Mouse (Mus musculus): ENCODE results near the gene Mical3. TPM values are rescaled to one million over a fixed set of nuclear protein-coding genes. Genes with fewer than 3 reads are reported as not detected.

The Mical3 gene
- total RNA-seq, 2 experiments from 2014 or later: 88.3 to 103 TPM

- no peak for DNase-seq
These were observed 49.3 kb downstream of the Mical3 start for GRCm38 (mm10) chr6:121081288-121082093.

- DNase-seq: no peak
These were observed 52.6 kb downstream of the Mical3 start for GRCm38 (mm10) chr6:121078175-121078574.

GRCm38 (mm10) chr6:121076929-121077566, 53.8 kb downstream of the Mical3 start:
- no peak for DNase-seq

DNA sequence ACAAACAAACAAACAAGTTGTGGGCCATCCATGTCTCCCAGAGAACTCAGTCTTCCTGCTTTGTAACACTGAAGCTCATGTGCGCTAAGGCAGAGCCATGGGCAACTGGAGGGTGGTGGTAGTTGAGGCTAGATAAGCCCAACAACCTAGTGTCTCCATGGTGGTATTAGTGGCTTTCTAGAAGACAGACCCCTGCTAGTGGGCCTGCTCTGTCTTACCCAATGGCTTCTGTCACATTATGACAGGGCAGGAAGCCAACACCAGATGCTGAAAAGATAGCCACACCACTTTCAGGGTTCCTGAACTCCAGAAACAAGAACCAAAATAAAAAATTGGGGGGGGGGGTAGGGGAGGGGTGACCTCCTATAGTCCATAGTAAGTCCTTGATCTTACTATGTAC, 55.0 kb downstream of the Mical3 start:
- no peak for DNase-seq

GRCm38 (mm10) chr6:121073312-121073711, 57.5 kb downstream of the Mical3 start:
- no peak for DNase-seq

- DNase-seq: no peak
These were observed 58.2 kb downstream of the Mical3 start for GRCm38 (mm10) chr6:121072615-121073014.

DNA sequence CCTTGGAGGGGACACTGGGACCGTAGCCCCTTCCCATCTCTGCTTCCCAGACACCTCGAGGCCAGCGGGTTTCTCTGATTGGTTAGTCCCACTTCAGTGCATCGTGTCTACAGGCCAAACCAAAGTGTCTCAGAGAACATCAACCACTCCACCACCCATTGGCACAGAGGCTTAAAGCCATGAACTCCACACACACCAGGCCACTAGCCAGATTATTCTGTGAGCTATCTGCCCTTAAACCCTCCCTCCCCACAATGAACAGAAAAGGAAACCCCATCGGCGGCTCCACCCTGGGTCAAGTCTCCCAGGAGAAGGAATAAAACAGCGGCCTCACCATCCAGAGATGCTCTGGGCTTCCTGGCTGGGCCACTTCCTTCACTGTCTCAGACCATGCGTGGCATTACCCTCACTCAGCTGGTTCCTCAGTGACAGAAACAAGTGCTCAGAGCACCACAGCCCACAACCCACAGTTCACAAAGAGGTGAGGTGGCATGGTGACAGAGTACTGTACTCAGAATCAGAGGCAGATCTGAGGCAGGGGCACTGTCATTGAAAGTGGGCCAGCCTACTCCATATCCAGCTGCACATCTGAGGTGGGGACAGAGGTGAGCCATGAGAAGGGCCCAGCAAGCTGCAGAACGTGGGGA, 60.1 kb downstream of the Mical3 start:
- no peak for DNase-seq

DNA sequence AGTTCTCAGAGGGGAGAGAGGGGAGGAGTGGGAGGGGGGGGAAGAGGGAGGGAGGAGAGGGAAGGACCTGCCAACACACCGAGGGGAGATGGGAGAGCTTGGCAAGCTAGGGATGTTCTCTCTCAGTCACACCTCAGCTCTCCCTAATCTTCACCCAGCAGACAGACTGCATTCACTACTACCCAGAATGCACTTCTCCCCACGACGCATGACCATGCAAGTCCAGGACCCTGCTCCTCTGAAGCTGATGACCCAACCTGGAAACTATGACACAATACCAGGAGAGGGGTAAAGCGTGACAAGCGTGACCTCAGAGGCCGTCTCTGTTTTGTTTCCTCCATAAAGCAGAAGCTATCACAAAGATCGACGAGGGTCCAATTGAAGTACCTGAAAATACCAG, 61.6 kb downstream of the Mical3 start:
- no peak for DNase-seq

DNA sequence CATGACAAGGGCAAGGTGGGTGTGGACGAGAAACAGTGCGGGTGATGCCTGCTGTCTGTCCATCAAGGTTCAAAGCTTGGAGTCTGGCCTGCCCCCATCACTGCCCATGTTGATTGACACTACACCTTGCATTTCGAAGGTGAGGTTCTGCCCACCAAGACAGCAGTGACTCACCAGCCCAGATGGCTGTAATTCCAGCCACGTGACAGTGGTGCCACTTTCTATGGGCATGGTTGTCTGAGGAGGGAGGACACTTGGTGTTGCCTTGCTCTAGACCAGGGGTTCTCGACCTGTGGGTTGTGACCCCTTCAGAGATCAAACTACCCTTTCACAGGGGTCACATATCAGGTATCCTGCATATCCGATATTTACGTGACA, 62.7 kb downstream of the Mical3 start:
- no peak for DNase-seq

GRCm38 (mm10) chr6:121067426-121068086, 63.2 kb downstream of the Mical3 start:
- DNase-seq: no peak

- DNase-seq: no peak
These were observed 64.0 kb downstream of the Mical3 start for GRCm38 (mm10) chr6:121066761-121067160.

DNA sequence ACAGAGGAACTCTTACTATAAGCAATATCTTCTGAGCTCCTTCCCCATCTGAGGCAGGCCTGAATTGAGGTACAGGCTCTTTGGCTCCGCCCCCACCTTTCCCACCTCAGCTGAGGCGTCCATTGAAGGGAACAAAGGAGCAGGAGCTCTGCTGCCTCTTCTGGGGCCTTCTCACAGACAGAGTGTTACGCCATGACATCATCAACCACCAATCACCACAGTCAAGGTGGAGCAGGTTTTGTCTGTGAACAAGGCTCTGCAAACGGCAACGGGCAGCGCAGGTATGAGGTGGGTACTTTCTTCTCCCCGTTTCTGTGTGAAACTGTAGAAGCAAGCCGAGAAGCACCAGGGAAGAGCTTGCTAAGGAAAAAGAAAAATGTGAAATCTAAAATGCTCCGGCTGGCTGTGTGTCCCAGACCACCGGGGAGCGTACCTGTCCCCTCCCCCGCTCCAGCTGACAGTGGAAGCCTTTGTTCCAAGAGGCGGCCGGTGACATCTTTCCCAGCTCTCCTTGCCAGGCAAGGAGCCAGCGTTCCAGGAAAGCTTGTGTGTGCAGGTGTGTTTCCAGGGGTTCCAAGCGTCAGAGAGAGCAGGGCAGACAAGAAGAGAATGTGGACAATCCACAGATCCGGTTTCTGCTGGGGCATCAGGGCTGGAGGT, 66.3 kb downstream of the Mical3 start:
- no peak for DNase-seq

- DNase-seq: no peak
These were observed 67.0 kb downstream of the Mical3 start for GRCm38 (mm10) chr6:121063771-121064170.

DNA sequence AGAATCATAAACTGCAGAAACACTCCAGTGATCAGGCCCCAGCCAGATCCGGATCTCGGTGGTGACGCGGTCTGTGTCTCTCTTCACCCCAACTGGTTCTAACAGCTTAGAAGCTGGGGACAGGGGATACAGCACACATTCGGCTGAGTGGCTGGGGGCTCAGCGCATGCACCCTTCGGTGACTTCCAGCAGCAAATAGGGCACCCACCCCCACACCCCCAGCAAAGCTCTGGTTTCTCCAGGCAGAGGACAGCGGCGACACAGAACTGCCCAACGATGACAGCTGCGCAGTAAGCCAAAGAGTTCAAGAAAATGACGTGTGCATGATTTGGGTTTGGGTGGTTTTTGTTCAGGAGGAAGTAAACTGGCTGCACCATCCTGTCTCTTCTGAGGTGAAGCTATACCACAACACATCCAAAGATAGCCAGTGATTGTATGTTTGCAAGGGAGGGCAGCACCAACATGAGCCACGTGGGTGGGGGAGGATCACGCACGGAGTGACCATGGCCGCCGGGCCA, 67.8 kb downstream of the Mical3 start:
- DNase-seq: no peak

- no peak for DNase-seq
These were observed 72.8 kb downstream of the Mical3 start for GRCm38 (mm10) chr6:121058039-121058438.

DNA sequence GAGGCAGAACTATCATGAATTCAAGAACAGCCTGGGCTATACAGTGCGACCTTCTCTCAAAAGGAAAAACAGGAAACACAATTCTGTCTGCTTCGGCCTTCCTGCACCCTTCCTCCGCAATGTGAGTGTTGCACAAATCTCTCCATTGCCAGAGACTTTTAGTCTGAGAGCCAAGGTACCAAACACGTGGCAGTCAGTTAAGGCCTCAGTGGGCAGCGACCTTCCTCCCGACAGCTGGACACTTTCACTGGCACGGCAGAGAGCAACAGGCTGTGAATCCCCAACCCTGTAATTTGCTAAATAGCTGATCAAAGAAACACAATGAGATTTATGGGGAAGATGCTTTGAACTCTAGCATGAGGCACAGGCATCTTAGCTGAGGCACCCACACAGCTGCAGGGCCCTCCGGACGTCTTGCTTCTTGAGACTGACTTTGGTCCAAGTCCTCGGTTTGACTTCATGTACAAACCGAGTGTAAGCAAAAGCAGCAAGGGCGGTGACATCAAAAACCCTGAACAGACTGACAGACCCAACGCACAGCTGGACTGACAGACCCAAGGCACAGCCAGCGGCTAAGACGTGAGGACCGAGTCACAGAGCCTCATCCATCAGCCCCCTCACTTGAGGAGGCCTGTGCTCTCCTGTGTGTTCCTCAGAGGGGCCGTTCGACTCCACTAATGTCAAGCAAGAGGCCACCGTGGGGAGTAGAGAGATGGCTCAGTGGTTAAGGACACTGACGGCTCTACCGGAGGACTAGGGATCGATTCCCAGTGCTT, 73.4 kb downstream of the Mical3 start:
- DNase-seq: no peak

GRCm38 (mm10) chr6:121055496-121055895, 75.3 kb downstream of the Mical3 start:
- DNase-seq: no peak

DNA sequence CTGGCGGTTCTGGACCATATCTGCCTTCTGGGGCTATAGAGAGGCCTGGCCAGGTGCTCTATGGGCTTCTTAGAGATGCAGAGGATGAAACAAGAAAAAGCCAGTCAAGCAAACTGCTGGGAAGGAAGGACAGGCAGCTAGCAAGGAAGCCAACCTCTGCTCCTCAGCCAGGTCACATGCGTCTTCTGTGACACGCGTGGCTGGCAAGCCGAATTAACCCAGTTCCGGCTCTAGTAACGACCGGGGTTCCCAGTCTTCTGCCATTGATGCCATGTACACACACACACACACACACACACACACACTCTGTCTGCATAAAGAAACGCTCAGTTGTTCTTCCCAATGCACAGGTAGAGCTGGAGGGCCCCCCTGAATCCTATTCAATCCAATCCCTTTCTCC, 75.9 kb downstream of the Mical3 start:
- no peak for DNase-seq

GRCm38 (mm10) chr6:121054340-121054739, 76.5 kb downstream of the Mical3 start:
- no peak for DNase-seq

GRCm38 (mm10) chr6:121053585-121054112, 77.2 kb downstream of the Mical3 start:
- DNase-seq: no peak

DNA sequence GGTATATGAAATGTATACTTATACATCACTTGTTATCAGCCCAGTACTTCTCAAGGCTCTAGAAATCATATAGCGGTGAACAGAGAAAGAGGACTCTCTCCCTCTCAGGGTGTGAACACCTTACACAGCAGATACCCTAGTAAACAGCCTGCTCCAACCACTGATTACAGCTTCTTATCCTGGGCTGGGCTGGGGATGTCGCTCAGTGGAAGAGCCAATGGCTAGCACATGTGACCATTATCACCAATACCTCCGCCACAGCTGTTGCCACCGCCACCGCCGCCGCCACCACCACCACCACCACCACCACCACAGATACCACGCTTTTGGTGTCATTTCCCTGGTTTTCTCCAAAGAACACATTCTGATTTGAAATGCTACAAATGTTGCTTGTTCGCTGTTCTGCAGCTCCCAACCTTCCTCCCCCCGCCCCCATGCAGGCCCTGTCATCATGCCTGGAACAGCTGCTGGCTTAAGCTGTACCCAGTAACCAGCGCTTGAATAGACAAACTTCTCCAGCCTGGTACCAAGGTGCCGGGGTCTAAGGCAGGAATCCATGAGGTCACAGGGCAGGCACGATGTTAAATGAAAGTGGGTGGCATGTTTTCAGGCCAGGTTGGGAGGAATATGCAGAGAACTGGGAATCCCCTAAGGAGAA, 78.7 kb downstream of the Mical3 start:
- DNase-seq: no peak

Measured in layer of hippocampus, postnatal 36 days (tissue).